Mouse (Mus musculus) E14TG2a.4 (cell line): Measurements from ENCODE around the gene Lmbr1l.

Experiments used
- CTCF ChIP-seq: conservative IDR thresholded peaks from 2 replicates; pipeline ENCODE4 v1.5.1; 2014; ENCODE audit warnings: low read length
- POU5F1 ChIP-seq: IDR thresholded peaks from 2 replicates; pipeline ENCODE4 v1.6.1; 2014; ENCODE audit warnings: low read length, borderline replicate concordance

GRCm38 (mm10) chr15:98894746-98895634 is 23.0 kb downstream of the Lmbr1l start:
- TF ChIP-seq CTCF (no peak), POU5F1 (no peak)
